Mouse (Mus musculus): Measurements from ENCODE around the gene Rer1.

Rer1 gene

GRCm38 (mm10) chr4:155024170-155025010 is 61.8 kb downstream of the Rer1 start:
- no peak for DNase-seq (ENCODE audit: low spot score in 2 of 2)

Measured in heart, adult 9 months (tissue).